Mouse (Mus musculus) heart, embryonic 10.5 days (tissue): ENCODE results near the gene Opalin. TPM values are rescaled to one million over a fixed set of nuclear protein-coding genes. Genes with fewer than 3 reads are reported as not detected.

Experiments
- DNase-seq: peaks from one replicate; pipeline ENCODE4 v3.0.0-alpha.2; 2017; ENCODE audit warnings: low spot score
- H3K27ac ChIP-seq: fragments of 300-500 bp; sonication (generic); 2 replicates; pipeline ENCODE4 v1.5.1; 2016; ENCODE audit warnings: mild to moderate bottlenecking
- H3K27me3 ChIP-seq: fragments of 300-500 bp; sonication (generic); 2 replicates; pipeline ENCODE4 v1.6.1; 2016; ENCODE audit warnings: mild to moderate bottlenecking; ENCODE audit not compliant: poor library complexity, insufficient read depth, severe bottlenecking
- H3K36me3 ChIP-seq: fragments of 300-500 bp; sonication (generic); 2 replicates; pipeline ENCODE4 v1.6.1; 2016; ENCODE audit warnings: mild to moderate bottlenecking, moderate library complexity
- H3K4me1 ChIP-seq: fragments of 300-500 bp; sonication (generic); 2 replicates; pipeline ENCODE4 v1.6.1; 2016; ENCODE audit warnings: mild to moderate bottlenecking
- H3K4me3 ChIP-seq: fragments of 300-500 bp; sonication (generic); 2 replicates; pipeline ENCODE4 v1.5.1; 2016; ENCODE audit warnings: mild to moderate bottlenecking, moderate library complexity
- H3K9me3 ChIP-seq: fragments of 300-500 bp; sonication (generic); 2 replicates; pipeline ENCODE4 v1.6.1; 2016; ENCODE audit warnings: mild to moderate bottlenecking, moderate library complexity
- WGBS: fragments of 180-500 bp; shearing (Covaris S2); methylation state at CpG from one replicate; pipeline ENCODE4 v1.1.7; 2016; 5-methylcytosine and 5-hydroxymethylcytosine counted together
- polyA plus RNA-seq: library from polyadenylated mRNA; unstranded; fragments of >200 nt; fragmentation: Nextera tagmentation; extraction: Ambion mirVana; gene quantifications from 2 replicates; pipeline ENCODE4 v1.2.1, GENCODE M21; 2016

The Opalin gene
- polyA plus RNA-seq, 1 experiment from 2014 or later: not detected

DNA sequence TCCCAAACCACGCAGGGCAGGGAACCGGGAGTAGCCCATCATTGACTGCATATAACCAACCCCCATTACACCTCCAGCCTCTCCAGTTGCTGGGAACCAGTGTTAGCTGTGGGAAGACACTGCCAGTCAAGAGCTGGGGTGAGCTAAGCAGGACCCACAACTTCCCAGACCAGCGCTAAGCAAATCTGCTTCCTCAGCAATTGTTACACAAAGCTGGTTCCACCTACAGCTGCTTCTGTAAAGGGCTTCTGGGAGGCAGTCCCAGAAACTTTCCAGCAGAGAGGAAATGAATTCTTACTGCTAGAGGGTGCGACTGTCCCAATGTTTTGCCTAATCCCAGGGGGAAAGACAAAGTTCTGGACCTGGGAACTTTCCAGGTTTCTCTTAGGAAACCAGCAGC, 22.2 kb downstream of the Opalin start:
- Histone ChIP-seq H3K4me1 (no peaks in the 10 kb centered on the region), H3K27me3 (no peaks in the 10 kb centered on the region), H3K9me3 (no peaks in the 10 kb centered on the region), H3K27ac (no peak overlapping the region), H3K4me3 (no peak overlapping the region), H3K36me3 (no peaks in the 10 kb centered on the region)
- WGBS: 62% methylated on average over 4 of the region's 4 CpGs
- DNase-seq: no peak

DNA sequence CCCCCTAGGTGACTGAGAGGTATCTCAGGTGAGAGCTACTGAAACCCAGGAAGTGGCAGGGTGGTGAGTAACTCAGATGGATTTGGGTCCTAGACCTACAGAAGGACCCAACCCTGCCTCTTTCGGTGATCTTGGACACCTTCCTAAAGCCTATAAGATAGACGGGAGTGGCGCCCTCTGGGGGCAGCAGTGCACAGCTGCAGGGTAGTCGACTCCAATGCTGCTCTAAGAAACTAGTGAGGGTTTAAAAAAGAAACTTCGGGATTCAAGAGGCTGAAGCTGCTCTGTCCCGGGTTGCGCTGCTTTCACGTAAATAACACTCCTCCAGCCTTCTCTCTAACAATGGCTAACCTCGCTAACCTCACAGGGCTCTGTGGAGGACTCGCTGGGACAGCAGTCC, 23.4 kb downstream of the Opalin start:
- Histone ChIP-seq H3K36me3 (no peaks in the 10 kb centered on the region), H3K9me3 (no peaks in the 10 kb centered on the region), H3K4me1 (no peaks in the 10 kb centered on the region), H3K27ac (no peak overlapping the region), H3K27me3 (no peaks in the 10 kb centered on the region), H3K4me3 (no peak overlapping the region)
- 39% methylated on average over 10 of the region's 10 CpGs for WGBS
- DNase-seq: no peak

DNA sequence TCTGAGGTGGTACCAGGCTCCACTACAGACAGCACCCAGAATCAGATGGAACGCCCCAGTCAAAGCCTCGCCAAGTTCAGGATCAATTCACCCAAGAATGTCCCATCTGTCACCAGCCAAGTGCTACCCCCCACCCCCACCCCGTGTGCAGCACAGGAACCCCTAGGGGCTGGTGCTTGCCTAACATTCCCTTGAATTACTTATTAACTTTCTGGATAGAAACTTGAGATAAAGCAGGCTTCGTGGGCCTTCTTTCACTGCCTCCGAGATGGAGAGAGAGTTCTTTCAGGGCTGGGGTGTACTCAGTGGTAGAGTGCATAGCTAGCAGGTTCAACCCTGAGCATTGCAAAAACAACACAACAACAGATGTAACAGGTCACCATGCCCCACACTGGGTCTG, 24.7 kb downstream of the Opalin start:
- Histone ChIP-seq H3K4me3 (no peak overlapping the region), H3K27me3 (no peaks in the 10 kb centered on the region), H3K9me3 (no peaks in the 10 kb centered on the region), H3K27ac (no peak overlapping the region), H3K36me3 (no peaks in the 10 kb centered on the region), H3K4me1 (no peaks in the 10 kb centered on the region)
- no peak for DNase-seq
- 60% methylated on average over 5 of the region's 5 CpGs for WGBS

DNA sequence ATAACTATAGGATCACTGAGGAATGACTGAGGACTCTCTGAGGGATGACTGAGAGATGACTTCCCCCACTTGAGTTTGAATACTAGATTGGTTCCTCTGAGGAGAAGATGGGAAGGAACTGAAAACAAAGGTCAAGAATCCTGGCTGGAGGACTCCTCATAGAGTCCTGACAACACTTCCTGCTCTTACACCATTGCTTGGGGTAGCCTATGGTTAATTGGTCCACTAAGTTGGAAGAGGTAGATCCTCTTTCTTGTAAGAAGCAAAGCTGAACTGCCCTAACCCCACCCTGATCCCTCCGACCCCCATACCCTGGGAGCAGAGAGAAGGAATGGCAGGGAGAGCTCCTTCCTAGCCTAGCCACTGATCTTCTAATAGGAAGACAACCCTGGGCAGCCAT, 25.2 kb downstream of the Opalin start:
- 89% methylated on average over 1 of the region's 1 CpGs for WGBS
- no peaks in the 10 kb centered on the region for H3K36me3 ChIP-seq
- H3K4me1 ChIP-seq: no peaks in the 10 kb centered on the region
- no peak overlapping the region for H3K4me3 ChIP-seq
- H3K27me3 ChIP-seq: no peaks in the 10 kb centered on the region
- H3K9me3 ChIP-seq: no peaks in the 10 kb centered on the region
- H3K27ac ChIP-seq: no peak overlapping the region
- no peak for DNase-seq

DNA sequence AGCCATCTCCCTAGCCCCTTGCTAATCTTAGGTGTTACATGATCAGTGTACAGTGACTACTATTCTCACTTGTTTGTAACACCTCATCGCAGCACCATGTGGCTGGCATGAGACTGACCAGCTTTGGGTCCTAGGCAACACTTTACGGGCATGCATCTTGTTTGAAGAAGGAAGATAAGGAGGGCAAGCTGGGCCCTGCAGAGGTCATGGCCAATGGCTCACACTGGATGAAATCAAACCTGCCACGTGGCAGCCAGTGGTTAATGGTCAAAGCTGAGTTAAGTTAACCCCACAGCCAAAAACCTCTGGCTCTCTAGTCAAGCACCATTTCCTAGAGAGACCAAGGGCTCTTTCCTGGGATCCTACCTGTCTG, 28.7 kb downstream of the Opalin start:
- Histone ChIP-seq H3K27ac (no peak overlapping the region), H3K4me3 (no peak overlapping the region), H3K36me3 (no peaks in the 10 kb centered on the region), H3K9me3 (no peaks in the 10 kb centered on the region), H3K4me1 (no peaks in the 10 kb centered on the region), H3K27me3 (no peaks in the 10 kb centered on the region)
- WGBS: 81% methylated on average over 3 of the region's 3 CpGs
- no peak for DNase-seq

DNA sequence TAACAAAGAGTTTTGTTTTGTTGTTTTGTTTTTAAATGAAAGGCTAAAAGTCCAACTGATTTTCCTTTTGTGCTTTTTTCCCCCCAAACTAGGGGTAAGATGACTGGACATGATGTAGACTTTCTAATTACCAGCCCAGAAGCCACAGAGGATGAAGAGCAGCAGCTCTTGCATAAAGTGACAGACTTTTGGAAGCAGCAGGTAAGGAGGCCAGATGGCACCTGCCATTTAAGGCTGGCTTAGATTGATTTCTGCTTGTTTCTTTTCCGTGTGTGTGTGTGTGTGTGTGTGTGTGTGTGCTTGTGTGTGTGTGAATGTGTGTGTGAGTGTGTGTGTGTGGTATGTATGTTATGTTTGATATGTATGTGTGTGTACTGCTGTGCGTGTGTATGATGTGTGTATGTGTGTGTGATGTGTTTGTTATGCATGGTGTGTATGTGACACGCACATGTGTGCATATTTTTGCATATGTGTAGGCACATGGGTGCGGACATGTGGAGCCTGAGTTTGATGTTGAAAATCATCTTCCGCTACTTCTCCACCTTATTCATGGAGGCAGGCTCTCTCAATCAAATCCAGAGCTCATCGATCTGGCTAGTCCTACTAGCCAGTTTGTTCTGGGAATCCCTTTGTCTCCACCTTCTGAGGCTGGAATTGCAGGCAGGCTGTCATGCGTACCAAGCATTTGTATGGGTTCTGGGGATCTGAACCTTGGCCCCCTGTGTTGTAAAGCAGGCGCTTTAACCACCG, 29.3 kb downstream of the Opalin start:
- Histone ChIP-seq H3K4me3 (no peak overlapping the region), H3K4me1 (no peaks in the 10 kb centered on the region), H3K27me3 (no peaks in the 10 kb centered on the region), H3K9me3 (no peaks in the 10 kb centered on the region), H3K36me3 (no peaks in the 10 kb centered on the region), H3K27ac (no peak overlapping the region)
- 84% methylated on average over 9 of the region's 9 CpGs for WGBS
- no peak for DNase-seq

DNA sequence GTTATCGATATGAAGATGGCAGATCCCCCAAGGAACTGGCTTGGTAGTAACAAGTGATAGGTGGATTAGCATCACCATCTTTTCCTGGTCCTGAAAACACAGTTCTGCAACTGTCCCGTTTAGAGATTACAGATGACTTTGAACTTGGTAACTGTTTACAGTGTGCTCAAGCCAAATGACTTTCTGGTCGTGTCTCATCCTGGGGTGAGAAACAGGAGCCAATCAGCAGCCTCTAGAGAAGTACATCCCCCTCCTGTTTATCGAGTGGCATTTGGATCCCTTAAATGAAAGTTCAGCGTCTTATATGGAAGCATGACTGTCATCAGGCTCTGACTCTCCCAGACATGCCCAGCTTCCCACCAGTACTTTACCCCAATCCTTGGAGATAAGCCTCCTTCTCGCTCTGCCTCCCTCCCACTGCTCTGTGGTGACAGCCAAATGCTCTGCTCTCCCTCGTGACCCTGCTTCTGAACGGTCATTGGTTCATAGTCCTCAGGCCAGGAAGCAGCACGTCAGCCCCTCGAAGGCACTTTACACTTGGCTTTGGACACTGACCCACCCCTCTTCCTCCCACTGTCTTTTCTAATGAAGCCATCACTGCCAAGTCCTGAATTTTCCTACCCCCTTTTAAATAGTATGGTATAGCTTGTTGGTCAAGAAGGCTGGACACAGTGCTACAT, 31.7 kb downstream of the Opalin start:
- no peak for DNase-seq
- no peak overlapping the region for H3K4me3 ChIP-seq
- 34% methylated on average over 10 of the region's 10 CpGs for WGBS
- H3K4me1 ChIP-seq: no peaks in the 10 kb centered on the region
- H3K36me3 ChIP-seq: no peaks in the 10 kb centered on the region
- H3K27ac ChIP-seq: no peak overlapping the region
- no peaks in the 10 kb centered on the region for H3K27me3 ChIP-seq
- H3K9me3 ChIP-seq: no peaks in the 10 kb centered on the region

DNA sequence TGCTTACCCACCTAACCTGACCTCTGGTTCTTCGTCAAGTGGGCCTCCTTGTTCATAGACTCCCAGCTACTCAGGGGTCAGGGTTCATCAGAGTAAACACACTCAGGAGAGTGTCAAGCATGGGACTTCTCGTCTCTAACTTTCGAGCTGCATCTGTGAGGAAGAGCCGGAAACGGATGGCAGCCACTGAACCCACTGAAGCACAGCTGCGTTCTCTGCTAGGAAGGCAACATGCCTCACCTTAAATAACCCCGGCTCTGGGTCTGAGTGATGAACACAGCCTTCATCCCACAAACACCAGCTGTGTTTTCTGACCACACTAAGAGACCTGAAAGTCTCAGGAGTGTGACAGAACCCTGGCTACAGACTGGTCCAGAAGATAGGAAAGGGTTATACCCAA, 37.8 kb downstream of the Opalin start:
- no peaks in the 10 kb centered on the region for H3K9me3 ChIP-seq
- 81% methylated on average over 7 of the region's 7 CpGs for WGBS
- no peaks in the 10 kb centered on the region for H3K36me3 ChIP-seq
- no peaks in the 10 kb centered on the region for H3K27me3 ChIP-seq
- no peak overlapping the region for H3K27ac ChIP-seq
- peaks cover 4% of the 10 kb centered on the region; the same call in 1 of the 2 replicates for H3K4me1 ChIP-seq
- H3K4me3 ChIP-seq: no peak overlapping the region
- no peak for DNase-seq

DNA sequence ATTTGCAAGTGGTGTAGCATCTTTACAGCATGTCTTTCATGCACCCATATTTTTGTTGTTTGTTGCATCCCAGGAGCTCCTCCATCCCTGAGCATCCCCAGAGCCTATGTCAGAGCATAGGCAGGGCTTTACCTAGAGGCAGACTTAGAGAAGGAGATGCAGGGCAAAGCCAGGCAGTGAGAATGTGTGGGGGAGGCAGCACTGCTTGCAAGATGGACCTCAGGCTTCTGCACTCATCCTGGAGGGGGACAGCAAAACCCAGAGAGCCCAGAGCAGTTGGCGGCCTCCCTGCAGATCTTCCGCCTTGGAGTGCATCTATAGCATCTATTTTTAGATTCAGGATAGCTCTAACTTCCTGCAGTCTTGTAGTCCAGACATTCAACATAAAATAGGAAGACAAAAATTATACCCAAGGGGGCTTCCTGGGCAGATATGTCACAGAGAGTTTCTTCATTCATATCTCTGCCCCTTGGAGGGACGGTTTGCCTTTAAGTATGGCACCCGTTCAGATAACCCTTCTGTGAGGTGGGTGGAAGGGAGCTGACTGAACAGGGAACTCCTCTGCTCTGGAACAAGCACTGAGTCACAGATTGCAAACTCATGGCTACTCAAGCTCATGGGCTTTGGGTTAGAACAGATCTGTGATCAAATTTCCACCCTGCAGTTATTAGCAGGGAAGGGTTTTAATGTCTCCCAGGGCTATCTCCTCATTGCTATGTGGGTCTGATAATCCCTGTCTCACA, 40.9 kb downstream of the Opalin start:
- DNase-seq: no peak
- Histone ChIP-seq H3K9me3 (no peaks in the 10 kb centered on the region), H3K27ac (no peak overlapping the region), H3K4me1 (peaks cover 4% of the 10 kb centered on the region; the same call in 1 of the 2 replicates), H3K27me3 (no peaks in the 10 kb centered on the region), H3K36me3 (no peaks in the 10 kb centered on the region), H3K4me3 (no peak overlapping the region)
- WGBS: 54% methylated on average over 4 of the region's 4 CpGs

DNA sequence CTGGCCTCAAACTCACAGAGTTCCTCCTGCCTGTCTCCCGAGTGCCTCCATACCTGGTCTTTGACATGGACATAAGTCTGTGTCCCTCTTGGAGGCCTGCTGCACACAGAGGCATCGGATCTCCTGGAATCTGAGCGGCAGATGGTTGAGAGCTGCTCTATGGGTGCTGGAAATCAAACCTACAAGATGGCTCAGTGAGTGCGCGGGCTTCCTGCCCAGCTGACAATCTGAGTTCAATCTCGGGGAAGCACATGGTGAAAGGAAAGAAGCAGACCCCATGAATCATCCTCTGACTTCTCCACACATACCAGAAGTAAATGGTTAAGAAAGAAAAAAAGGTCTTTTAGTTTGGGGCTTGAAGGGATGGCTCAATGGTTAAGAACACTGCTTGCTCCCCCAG, 45.0 kb downstream of the Opalin start:
- Histone ChIP-seq H3K36me3 (no peaks in the 10 kb centered on the region), H3K4me1 (peaks cover 4% of the 10 kb centered on the region; the same call in 1 of the 2 replicates), H3K27me3 (no peaks in the 10 kb centered on the region), H3K9me3 (no peaks in the 10 kb centered on the region), H3K27ac (no peak overlapping the region), H3K4me3 (no peak overlapping the region)
- 78% methylated on average over 6 of the region's 6 CpGs for WGBS
- DNase-seq: no peak

DNA sequence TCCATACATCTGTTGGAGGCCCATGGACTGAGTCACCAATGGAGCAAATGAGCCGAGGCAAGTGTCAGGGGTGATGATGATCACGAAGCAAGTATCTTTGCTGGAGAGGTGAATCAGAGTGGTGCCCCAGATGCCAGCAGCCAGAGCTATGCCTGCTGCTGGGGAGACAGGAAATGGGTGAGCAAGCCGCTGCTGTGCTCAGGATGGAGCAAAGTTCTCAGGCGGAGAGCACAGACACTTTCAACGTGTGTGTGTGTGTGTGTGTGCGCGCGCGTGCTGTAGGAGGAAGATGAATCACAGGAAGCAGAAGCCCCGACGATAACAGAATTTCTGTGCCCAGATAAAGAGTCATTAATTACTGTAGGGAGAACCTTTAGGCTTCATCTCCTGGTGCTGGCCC, 45.9 kb downstream of the Opalin start:
- Histone ChIP-seq H3K27ac (no peak overlapping the region), H3K4me1 (peaks cover 3% of the 10 kb centered on the region; the same call in 1 of the 2 replicates), H3K27me3 (no peaks in the 10 kb centered on the region), H3K4me3 (no peak overlapping the region), H3K9me3 (no peaks in the 10 kb centered on the region), H3K36me3 (no peaks in the 10 kb centered on the region)
- WGBS: 62% methylated on average over 11 of the region's 11 CpGs
- no peak for DNase-seq

DNA sequence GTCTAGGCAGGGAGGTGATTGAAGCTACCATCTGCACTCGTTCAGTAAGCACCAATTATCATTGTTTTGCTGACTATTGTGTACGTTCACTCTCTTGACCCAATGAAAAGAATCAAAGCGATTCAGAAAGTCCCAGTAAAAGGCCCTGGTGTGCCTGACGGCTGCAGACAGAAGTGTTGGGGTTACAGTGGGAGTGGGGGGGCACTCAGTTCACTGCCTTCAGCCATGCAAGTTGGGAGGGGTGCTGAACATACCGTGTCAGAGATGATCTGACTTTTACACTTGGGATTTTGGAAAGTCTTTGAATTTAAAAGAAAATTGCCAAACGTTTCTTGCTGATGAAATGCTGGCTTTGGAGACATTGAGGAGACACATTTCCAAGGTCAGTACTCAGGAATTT, 46.8 kb downstream of the Opalin start:
- 72% methylated on average over 6 of the region's 6 CpGs for WGBS
- no peak for DNase-seq
- no peaks in the 10 kb centered on the region for H3K4me1 ChIP-seq

DNA sequence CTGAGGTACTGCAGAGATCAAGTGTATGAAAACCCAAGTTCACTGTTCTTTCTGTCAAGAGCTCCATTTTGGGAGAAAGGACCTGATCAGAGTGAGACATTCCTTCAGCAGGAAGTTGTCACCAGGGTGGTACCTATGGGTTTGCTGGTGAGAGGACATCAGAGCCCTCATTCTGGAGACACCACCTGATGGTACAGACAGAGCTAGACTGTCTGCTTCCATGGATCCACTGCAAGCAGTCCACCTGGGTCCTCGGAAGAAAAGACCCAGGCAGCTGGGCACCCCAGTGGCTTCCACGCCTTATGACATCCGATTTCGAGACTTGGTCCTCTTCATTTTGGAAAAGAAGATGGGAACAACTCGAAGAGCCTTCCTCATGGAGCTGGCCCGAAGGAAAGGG, 47.7 kb downstream of the Opalin start, which contains the start of gene Dntt:
Gene Dntt, plus strand, starts transcription at position 57 of the 400 bp plus-strand sequence.
- Histone ChIP-seq H3K36me3 (no peaks in the 10 kb centered on the region), H3K9me3 (no peaks in the 10 kb centered on the region), H3K27ac (no peak within 1 kb of the TSS), H3K4me1 (no peaks in the 10 kb centered on the region), H3K27me3 (no peaks in the 10 kb centered on the region), H3K4me3 (no peak within 1 kb of the TSS)
- DNase-seq: no peak
- 79% methylated on average over 6 of the region's 6 CpGs for WGBS

More for the DNA sequence above, 46.8 kb downstream of the Opalin start:
- H3K36me3 ChIP-seq: no peaks in the 10 kb centered on the region
- no peaks in the 10 kb centered on the region for H3K27me3 ChIP-seq
- no peak overlapping the region for H3K4me3 ChIP-seq
- H3K27ac ChIP-seq: no peak overlapping the region
- H3K9me3 ChIP-seq: no peaks in the 10 kb centered on the region
